Mouse (Mus musculus): ENCODE results near the gene Gm49325. TPM values are rescaled to one million over a fixed set of nuclear protein-coding genes. Genes with fewer than 3 reads are reported as not detected.
A peak's percentile ranks its signal among the peaks of the same experiment; 100 is the strongest.
"Not testable (repeated sequence)": the region's sequence is repeated elsewhere in the genome, so short reads cannot be mapped to it uniquely, and the experiment has no call there.

Gm49325 gene
- polyA plus RNA-seq, 1 experiment from 2014 or later, result 1.2 TPM

GRCm38 (mm10) chr10:77673765-77674164, 67.8 kb downstream of the Gm49325 start:
- no peak overlapping the region for H3K4me2 ChIP-seq (ENCODE audit: low read length)
- H3K27ac ChIP-seq (ENCODE audit: low read length), result no peak overlapping the region
- 62% methylated on average over 13 of the region's 13 CpGs for WGBS
- peaks cover 10% of the 10 kb centered on the region for H3K27me3 ChIP-seq (replicated peaks; ENCODE audit: control insufficient read depth, insufficient read depth, low read length)
- peaks cover 10% of the 10 kb centered on the region for H3K4me1 ChIP-seq (replicated peaks; ENCODE audit: control insufficient read depth, insufficient read depth, low read length)
- H3K9me3 ChIP-seq (ENCODE audit: control insufficient read depth, low read length), result no peaks in the 10 kb centered on the region
- H3K4me3 ChIP-seq (replicated peaks; ENCODE audit: low read length), result no peak overlapping the region
- no peak for ATAC-seq
- H3K36me3 ChIP-seq (ENCODE audit: control insufficient read depth, insufficient read depth), result no peaks in the 10 kb centered on the region
- H3K9ac ChIP-seq (replicated peaks; ENCODE audit: low read depth, low read length), result no peak overlapping the region

GRCm38 (mm10) chr10:77677562-77677961, 71.6 kb downstream of the Gm49325 start:
- Histone ChIP-seq H3K27me3 (replicated peaks; ENCODE audit: control insufficient read depth, insufficient read depth, low read length) (peaks cover 10% of the 10 kb centered on the region), H3K4me3 (replicated peaks; ENCODE audit: low read length) (peak overlapping the region; percentile 36), H3K9me3 (ENCODE audit: control insufficient read depth, low read length) (no peaks in the 10 kb centered on the region), H3K9ac (replicated peaks; ENCODE audit: low read depth, low read length) (peak overlapping the region; percentile 33), H3K4me1 (replicated peaks; ENCODE audit: control insufficient read depth, insufficient read depth, low read length) (peaks cover 10% of the 10 kb centered on the region), H3K27ac (ENCODE audit: low read length) (no peak overlapping the region), H3K36me3 (ENCODE audit: control insufficient read depth, insufficient read depth) (no peaks in the 10 kb centered on the region), H3K4me2 (ENCODE audit: low read length) (peak overlapping the region; percentile 63)
- under 1% methylated on average over 35 of the region's 35 CpGs for WGBS
- peak; percentile 57 for ATAC-seq

GRCm38 (mm10) chr10:77682994-77683393, 77.0 kb downstream of the Gm49325 start:
- Histone ChIP-seq H3K4me1 (replicated peaks; ENCODE audit: control insufficient read depth, insufficient read depth, low read length) (peaks cover 2% of the 10 kb centered on the region), H3K4me2 (ENCODE audit: low read length) (no peak overlapping the region), H3K27ac (ENCODE audit: low read length) (no peak overlapping the region), H3K27me3 (replicated peaks; ENCODE audit: control insufficient read depth, insufficient read depth, low read length) (peaks cover 25% of the 10 kb centered on the region), H3K9ac (replicated peaks; ENCODE audit: low read depth, low read length) (no peak overlapping the region), H3K36me3 (ENCODE audit: control insufficient read depth, insufficient read depth) (no peaks in the 10 kb centered on the region), H3K4me3 (replicated peaks; ENCODE audit: low read length) (no peak overlapping the region), H3K9me3 (ENCODE audit: control insufficient read depth, low read length) (no peaks in the 10 kb centered on the region)
- WGBS, result 79% methylated on average over 7 of the region's 7 CpGs
- no peak for ATAC-seq

- no peak overlapping the region for H3K27ac ChIP-seq (ENCODE audit: low read length)
- no peaks in the 10 kb centered on the region for H3K4me1 ChIP-seq (replicated peaks; ENCODE audit: control insufficient read depth, insufficient read depth, low read length)
- no peak for ATAC-seq
- no peak overlapping the region for H3K4me2 ChIP-seq (ENCODE audit: low read length)
- peaks cover 19% of the 10 kb centered on the region for H3K27me3 ChIP-seq (replicated peaks; ENCODE audit: control insufficient read depth, insufficient read depth, low read length)
- 43% methylated on average over 8 of the region's 8 CpGs for WGBS
- H3K9me3 ChIP-seq (ENCODE audit: control insufficient read depth, low read length), result no peaks in the 10 kb centered on the region
- no peak overlapping the region for H3K4me3 ChIP-seq (replicated peaks; ENCODE audit: low read length)
- no peak overlapping the region for H3K9ac ChIP-seq (replicated peaks; ENCODE audit: low read depth, low read length)
- H3K36me3 ChIP-seq (ENCODE audit: control insufficient read depth, insufficient read depth), result no peaks in the 10 kb centered on the region
Measured at GRCm38 (mm10) chr10:77684181-77684580, 78.2 kb downstream of the Gm49325 start.

- WGBS, result 9% methylated on average over 22 of the region's 22 CpGs
- ATAC-seq, result no peak
- no peak within 1 kb of the TSS for H3K4me3 ChIP-seq (replicated peaks; ENCODE audit: low read length)
- H3K27ac ChIP-seq (ENCODE audit: low read length), result no peak within 1 kb of the TSS
- H3K36me3 ChIP-seq (ENCODE audit: control insufficient read depth, insufficient read depth), result no peaks in the 10 kb centered on the region
- H3K4me1 ChIP-seq (replicated peaks; ENCODE audit: control insufficient read depth, insufficient read depth, low read length), result no peaks in the 10 kb centered on the region
- no peaks in the 10 kb centered on the region for H3K9me3 ChIP-seq (ENCODE audit: control insufficient read depth, low read length)
- no peak within 1 kb of the TSS for H3K9ac ChIP-seq (replicated peaks; ENCODE audit: low read depth, low read length)
- H3K27me3 ChIP-seq (replicated peaks; ENCODE audit: control insufficient read depth, insufficient read depth, low read length), result peaks cover 19% of the 10 kb centered on the region
- H3K4me2 ChIP-seq (ENCODE audit: low read length), result no peak within 1 kb of the TSS
Measured at GRCm38 (mm10) chr10:77685895-77686664, 80.1 kb downstream of the Gm49325 start, which contains the start of gene Tspear. Gene Tspear, plus strand, starts transcription at chr10:77686569.

GRCm38 (mm10) chr10:77687021-77687420, 81.0 kb downstream of the Gm49325 start:
- Histone ChIP-seq H3K4me1 (replicated peaks; ENCODE audit: control insufficient read depth, insufficient read depth, low read length) (no peaks in the 10 kb centered on the region), H3K4me3 (replicated peaks; ENCODE audit: low read length) (no peak overlapping the region), H3K9ac (replicated peaks; ENCODE audit: low read depth, low read length) (no peak overlapping the region), H3K27me3 (replicated peaks; ENCODE audit: control insufficient read depth, insufficient read depth, low read length) (peaks cover 19% of the 10 kb centered on the region), H3K4me2 (ENCODE audit: low read length) (no peak overlapping the region), H3K27ac (ENCODE audit: low read length) (no peak overlapping the region), H3K36me3 (ENCODE audit: control insufficient read depth, insufficient read depth) (no peaks in the 10 kb centered on the region), H3K9me3 (ENCODE audit: control insufficient read depth, low read length) (no peaks in the 10 kb centered on the region)
- no peak for ATAC-seq
- 26% methylated on average over 10 of the region's 10 CpGs for WGBS

- H3K4me3 ChIP-seq (replicated peaks; ENCODE audit: low read length); H3K36me3 ChIP-seq (ENCODE audit: control insufficient read depth, insufficient read depth); H3K4me2 ChIP-seq (ENCODE audit: low read length); H3K4me1 ChIP-seq (replicated peaks; ENCODE audit: control insufficient read depth, insufficient read depth, low read length); ATAC-seq; H3K9me3 ChIP-seq (ENCODE audit: control insufficient read depth, low read length); H3K9ac ChIP-seq (replicated peaks; ENCODE audit: low read depth, low read length); H3K27ac ChIP-seq (ENCODE audit: low read length): not testable (repeated sequence)
- WGBS, result 59% methylated on average over 3 of the region's 3 CpGs
- H3K27me3 ChIP-seq (replicated peaks; ENCODE audit: control insufficient read depth, insufficient read depth, low read length), result peaks cover 19% of the 10 kb centered on the region
Measured at GRCm38 (mm10) chr10:77690356-77690807, 84.4 kb downstream of the Gm49325 start, which contains the start of gene Gm19402. Gene Gm19402, minus strand, starts transcription at chr10:77690757.

MicroRNA genes within 50 kb of the gene (microRNA counts, 519-probe panel; counts per million panel counts)
- 1,688 counts per million, percentile 18 among the panel's probes with 10 or more counts for microRNA mmu-miR-1930

Small RNA genes within 50 kb of the gene (microRNA-seq; reads per million reads assigned to microRNA genes)
- gene Mir1930, result 13.3 reads per million, percentile 32 among the genes with 10 or more reads in this experiment

Other genes with a start within 250 kb of the Gm49325 start
- gene Adarb1, start 187.9 kb upstream of the Gm49325 start, polyA plus RNA-seq (2015; fragmentation: Nextera tagmentation; extraction: Ambion mirVana), result 15.8 and 17.8 TPM in 2 replicates
- gene Fam207a, start 90.4 kb upstream of the Gm49325 start, polyA plus RNA-seq (2015; fragmentation: Nextera tagmentation; extraction: Ambion mirVana), result 41.6 and 42.8 TPM in 2 replicates
- gene Itgb2, start 75.9 kb upstream of the Gm49325 start, polyA plus RNA-seq (2015; fragmentation: Nextera tagmentation; extraction: Ambion mirVana), result 0.80 and 0.85 TPM in 2 replicates
- 73.3 and 80.5 TPM in 2 replicates for gene Pttg1ip, start 24.5 kb upstream of the Gm49325 start, polyA plus RNA-seq (2015; fragmentation: Nextera tagmentation; extraction: Ambion mirVana)
- gene Sumo3, start 100 bp upstream of the Gm49325 start, polyA plus RNA-seq (2015; fragmentation: Nextera tagmentation; extraction: Ambion mirVana), result 335 and 349 TPM in 2 replicates
- gene Ube2g2, start 16.1 kb downstream of the Gm49325 start, polyA plus RNA-seq (2015; fragmentation: Nextera tagmentation; extraction: Ambion mirVana), result 107 and 114 TPM in 2 replicates
- 0.30 and 0.39 TPM in 2 replicates for gene Tspear, start 80.4 kb downstream of the Gm49325 start, polyA plus RNA-seq (2015; fragmentation: Nextera tagmentation; extraction: Ambion mirVana)
- gene Gm19402, start 84.6 kb downstream of the Gm49325 start, polyA plus RNA-seq (2015; fragmentation: Nextera tagmentation; extraction: Ambion mirVana), result not detected in 2 replicates
- gene Gm9508, start 91.0 kb downstream of the Gm49325 start, polyA plus RNA-seq (2015; fragmentation: Nextera tagmentation; extraction: Ambion mirVana), result not detected in 2 replicates
- gene Gm10272, start 100.4 kb downstream of the Gm49325 start, polyA plus RNA-seq (2015; fragmentation: Nextera tagmentation; extraction: Ambion mirVana), result not detected in 2 replicates
- gene Gm10024, start 105.3 kb downstream of the Gm49325 start, polyA plus RNA-seq (2015; fragmentation: Nextera tagmentation; extraction: Ambion mirVana), result not detected in 2 replicates
- not detected in 2 replicates for gene Gm10142, start 109.6 kb downstream of the Gm49325 start, polyA plus RNA-seq (2015; fragmentation: Nextera tagmentation; extraction: Ambion mirVana)
- gene Krtap12-1, start 114.4 kb downstream of the Gm49325 start, polyA plus RNA-seq (2015; fragmentation: Nextera tagmentation; extraction: Ambion mirVana), result not detected in 2 replicates
- gene Gm10100, start 120.3 kb downstream of the Gm49325 start, polyA plus RNA-seq (2015; fragmentation: Nextera tagmentation; extraction: Ambion mirVana), result not detected in 2 replicates
- gene Gm18596, start 136.4 kb downstream of the Gm49325 start, polyA plus RNA-seq (2015; fragmentation: Nextera tagmentation; extraction: Ambion mirVana), result not detected in 2 replicates
- not detected in 2 replicates for gene Gm9736, start 145.2 kb downstream of the Gm49325 start, polyA plus RNA-seq (2015; fragmentation: Nextera tagmentation; extraction: Ambion mirVana)
- not detected in 2 replicates for gene Gm3233, start 153.5 kb downstream of the Gm49325 start, polyA plus RNA-seq (2015; fragmentation: Nextera tagmentation; extraction: Ambion mirVana)
- not detected in 2 replicates for gene Gm3238, start 165.1 kb downstream of the Gm49325 start, polyA plus RNA-seq (2015; fragmentation: Nextera tagmentation; extraction: Ambion mirVana)
- not detected in 2 replicates for gene Gm7138, start 170.7 kb downstream of the Gm49325 start, polyA plus RNA-seq (2015; fragmentation: Nextera tagmentation; extraction: Ambion mirVana)
- not detected in 2 replicates for gene Gm3250, start 176.3 kb downstream of the Gm49325 start, polyA plus RNA-seq (2015; fragmentation: Nextera tagmentation; extraction: Ambion mirVana)
- not detected in 2 replicates for gene Gm7137, start 182.0 kb downstream of the Gm49325 start, polyA plus RNA-seq (2015; fragmentation: Nextera tagmentation; extraction: Ambion mirVana)
- not detected in 2 replicates for gene Gm9639, start 188.9 kb downstream of the Gm49325 start, polyA plus RNA-seq (2015; fragmentation: Nextera tagmentation; extraction: Ambion mirVana)
- not detected in 2 replicates for gene Gm19668, start 192.9 kb downstream of the Gm49325 start, polyA plus RNA-seq (2015; fragmentation: Nextera tagmentation; extraction: Ambion mirVana)
- not detected in 2 replicates for gene Gm9507, start 205.6 kb downstream of the Gm49325 start, polyA plus RNA-seq (2015; fragmentation: Nextera tagmentation; extraction: Ambion mirVana)
- not detected in 2 replicates for gene Gm2696, start 208.5 kb downstream of the Gm49325 start, polyA plus RNA-seq (2015; fragmentation: Nextera tagmentation; extraction: Ambion mirVana)
- not detected in 2 replicates for gene Krtap10-4, start 220.9 kb downstream of the Gm49325 start, polyA plus RNA-seq (2015; fragmentation: Nextera tagmentation; extraction: Ambion mirVana)
- gene Krtap10-10, start 229.8 kb downstream of the Gm49325 start, polyA plus RNA-seq (2015; fragmentation: Nextera tagmentation; extraction: Ambion mirVana), result not detected in 2 replicates
- gene Gm36176, start 240.6 kb downstream of the Gm49325 start, polyA plus RNA-seq (2015; fragmentation: Nextera tagmentation; extraction: Ambion mirVana), result not detected in 2 replicates
- not detected in 2 replicates for gene Gm10318, start 246.7 kb downstream of the Gm49325 start, polyA plus RNA-seq (2015; fragmentation: Nextera tagmentation; extraction: Ambion mirVana)

All from forebrain, embryonic 16.5 days (tissue).